Mouse (Mus musculus) hindbrain, embryonic 15.5 days (tissue): ENCODE data around the gene Tmem50b. TPM values are rescaled to one million over a fixed set of nuclear protein-coding genes. Genes with fewer than 3 reads are reported as not detected.
A peak's percentile ranks its signal among the peaks of the same experiment; 100 is the strongest.

Source experiments
- ATAC-seq: fragments of 200-750 bp; cut with Nextera tagmentation; 2 replicates; pipeline ENCODE4 v1.8.0; 2017; ENCODE audit warnings: low read depth, moderate number of reproducible peaks, moderate TSS enrichment; ENCODE audit not compliant: low FRiP score
- H3K27ac ChIP-seq: fragments of 300-500 bp; sonication (generic); replicated peaks from 2 replicates; pipeline ENCODE4 v1.5.1; 2015; ENCODE audit warnings: mild to moderate bottlenecking, inconsistent platforms
- H3K27me3 ChIP-seq: fragments of 300-500 bp; sonication (generic); 2 replicates; pipeline ENCODE4 v1.6.1; 2015; ENCODE audit warnings: control low read depth, inconsistent platforms
- H3K36me3 ChIP-seq: fragments of 300-500 bp; sonication (generic); 2 replicates; pipeline ENCODE4 v1.6.1; 2015; ENCODE audit warnings: control low read depth, inconsistent platforms
- H3K4me1 ChIP-seq: fragments of 300-500 bp; sonication (generic); replicated peaks from 2 replicates; pipeline ENCODE4 v1.6.1; 2015; ENCODE audit warnings: control low read depth, inconsistent platforms
- H3K4me2 ChIP-seq: fragments of 300-500 bp; sonication (generic); 2 replicates; pipeline ENCODE4 v1.6.1; 2015; ENCODE audit warnings: moderate library complexity, mild to moderate bottlenecking, inconsistent platforms
- H3K4me3 ChIP-seq: fragments of 300-500 bp; sonication (generic); 2 replicates; pipeline ENCODE4 v1.5.1; 2015; ENCODE audit warnings: mild to moderate bottlenecking, inconsistent platforms
- H3K9ac ChIP-seq: fragments of 300-500 bp; sonication (generic); 2 replicates; pipeline ENCODE4 v1.6.1; 2015; ENCODE audit warnings: inconsistent platforms
- H3K9me3 ChIP-seq: fragments of 300-500 bp; sonication (generic); 2 replicates; pipeline ENCODE4 v1.6.1; 2016; ENCODE audit warnings: control low read depth, inconsistent platforms
- WGBS: fragments of 180-500 bp; shearing (Covaris S2); methylation state at CpG from one replicate; pipeline ENCODE4 v1.1.7; 2015; 5-methylcytosine and 5-hydroxymethylcytosine counted together
- polyA plus RNA-seq: library from polyadenylated mRNA; unstranded; fragments of >200 nt; fragmentation: Nextera tagmentation; extraction: Ambion mirVana; gene quantifications from 2 replicates; pipeline ENCODE4 v1.2.1, GENCODE M21; 2015

Gene Tmem50b
- polyA plus RNA-seq, 1 experiment from 2014 or later: 99.3 TPM

DNA sequence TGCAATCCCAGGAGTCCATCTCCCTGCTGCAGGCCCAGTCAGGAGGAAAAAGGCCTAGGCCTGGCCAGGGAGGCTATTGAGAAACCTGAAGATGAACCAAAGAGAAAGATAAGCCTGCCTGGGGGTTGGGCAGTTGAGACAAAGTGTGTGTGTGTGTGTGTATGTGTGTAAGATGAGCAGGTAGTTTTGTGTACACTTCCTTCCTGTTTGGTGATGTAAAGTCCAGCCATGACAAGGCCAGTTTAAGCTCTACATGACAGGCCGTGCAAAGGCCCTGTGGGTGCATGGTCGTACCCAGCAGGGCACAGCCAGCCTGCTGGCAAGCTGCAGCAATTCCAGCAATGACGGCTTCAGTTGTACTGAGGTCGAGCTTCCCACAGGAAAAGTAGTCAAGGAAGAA, 32.1 kb upstream of the Tmem50b start:
- Histone ChIP-seq H3K4me3 (no peak overlapping the region), H3K9ac (no peak overlapping the region), H3K4me1 (no peaks in the 10 kb centered on the region), H3K9me3 (no peaks in the 10 kb centered on the region), H3K27me3 (no peaks in the 10 kb centered on the region), H3K27ac (no peak overlapping the region), H3K4me2 (no peak overlapping the region), H3K36me3 (peaks cover 63% of the 10 kb centered on the region)
- WGBS: 90% methylated on average over 4 of the region's 4 CpGs
- ATAC-seq: no peak

DNA sequence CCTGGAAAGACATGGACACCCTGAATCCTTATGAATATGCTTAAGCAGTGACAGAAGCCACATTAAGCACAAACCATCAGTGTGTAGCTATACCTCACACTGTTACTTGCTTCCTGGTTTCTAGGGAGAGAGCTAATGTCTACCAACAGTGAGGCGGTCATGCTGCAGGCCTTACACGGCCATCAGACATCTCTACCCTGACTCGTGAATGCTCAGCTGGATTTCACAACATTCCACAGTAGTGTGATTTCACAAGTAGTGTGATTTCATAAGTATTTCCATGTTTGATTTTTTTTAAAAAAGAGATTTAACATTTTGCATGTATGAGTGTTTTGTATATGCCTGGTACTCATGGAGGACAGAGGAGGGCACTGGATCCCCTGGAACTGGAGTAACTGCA, 31.1 kb upstream of the Tmem50b start:
- 96% methylated on average over 3 of the region's 3 CpGs for WGBS
- no peak overlapping the region for H3K4me2 ChIP-seq
- no peak overlapping the region for H3K9ac ChIP-seq
- no peak for ATAC-seq
- no peaks in the 10 kb centered on the region for H3K9me3 ChIP-seq
- no peak overlapping the region for H3K27ac ChIP-seq
- H3K27me3 ChIP-seq: no peaks in the 10 kb centered on the region
- no peak overlapping the region for H3K4me3 ChIP-seq
- peaks cover 68% of the 10 kb centered on the region for H3K36me3 ChIP-seq
- no peaks in the 10 kb centered on the region for H3K4me1 ChIP-seq

- H3K4me1 ChIP-seq: no peaks in the 10 kb centered on the region
- no peaks in the 10 kb centered on the region for H3K9me3 ChIP-seq
- H3K36me3 ChIP-seq: peaks cover 73% of the 10 kb centered on the region
- H3K27me3 ChIP-seq: no peaks in the 10 kb centered on the region
- ATAC-seq: no peak
- 93% methylated on average over 7 of the region's 7 CpGs for WGBS
- no peak overlapping the region for H3K4me3 ChIP-seq
- H3K27ac ChIP-seq: no peak overlapping the region
- no peak overlapping the region for H3K9ac ChIP-seq
- no peak overlapping the region for H3K4me2 ChIP-seq
Observed at GRCm38 (mm10) chr16:91627831-91628230, 30.2 kb upstream of the Tmem50b start.

GRCm38 (mm10) chr16:91623074-91623473, 25.5 kb upstream of the Tmem50b start:
- H3K36me3 ChIP-seq: peaks cover 55% of the 10 kb centered on the region
- no peak overlapping the region for H3K4me2 ChIP-seq
- H3K4me3 ChIP-seq: no peak overlapping the region
- WGBS: 97% methylated on average over 9 of the region's 9 CpGs
- no peak for ATAC-seq
- no peaks in the 10 kb centered on the region for H3K9me3 ChIP-seq
- no peaks in the 10 kb centered on the region for H3K27me3 ChIP-seq
- no peak overlapping the region for H3K9ac ChIP-seq
- no peak overlapping the region for H3K27ac ChIP-seq
- H3K4me1 ChIP-seq: peaks cover 4% of the 10 kb centered on the region

DNA sequence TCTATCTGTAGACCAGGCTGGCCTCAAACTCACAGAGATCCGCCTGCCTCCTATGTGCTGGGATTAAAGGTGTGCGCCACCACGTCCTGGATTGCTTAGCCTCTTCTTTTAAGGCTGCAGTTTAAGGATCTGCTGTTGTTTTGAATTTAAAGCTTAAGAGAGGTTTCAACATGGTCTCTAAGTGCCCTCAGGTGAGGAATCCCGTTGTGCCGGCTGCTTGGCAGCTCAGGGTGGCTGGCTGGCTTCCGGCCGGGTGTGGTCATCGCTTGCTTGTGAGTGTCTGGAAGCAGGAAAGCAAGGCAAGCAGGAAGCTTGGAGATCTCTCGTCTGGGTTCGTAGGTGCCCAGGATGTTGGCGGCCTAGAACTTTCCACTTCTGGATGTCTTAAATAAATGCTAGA, 23.4 kb upstream of the Tmem50b start:
- Histone ChIP-seq H3K4me2 (no peak overlapping the region), H3K36me3 (peaks cover 39% of the 10 kb centered on the region), H3K9ac (no peak overlapping the region), H3K27ac (no peak overlapping the region), H3K9me3 (no peaks in the 10 kb centered on the region), H3K4me1 (peaks cover 6% of the 10 kb centered on the region), H3K27me3 (no peaks in the 10 kb centered on the region), H3K4me3 (no peak overlapping the region)
- WGBS: 96% methylated on average over 11 of the region's 11 CpGs
- ATAC-seq: no peak

DNA sequence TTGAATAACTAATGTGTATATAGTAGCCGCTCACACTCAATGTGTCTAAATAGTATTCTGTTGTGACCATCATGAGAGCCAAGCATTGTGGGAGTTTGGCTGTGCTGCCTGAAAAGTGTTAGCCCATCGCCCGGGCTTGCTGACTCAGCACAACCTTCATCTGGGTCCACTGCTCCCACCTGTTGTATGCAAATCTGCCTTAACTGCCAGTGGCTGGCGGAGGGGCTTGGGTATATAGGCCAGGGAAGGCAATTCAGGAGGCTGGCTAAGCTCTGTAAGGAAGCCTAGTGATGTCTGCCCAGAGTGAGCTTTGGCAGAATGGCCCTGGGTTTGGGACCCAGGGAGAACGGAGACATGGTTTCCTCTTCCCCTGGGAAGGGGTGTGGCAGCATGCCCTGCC, 22.6 kb upstream of the Tmem50b start:
- no peaks in the 10 kb centered on the region for H3K9me3 ChIP-seq
- no peak overlapping the region for H3K27ac ChIP-seq
- H3K4me1 ChIP-seq: peaks cover 6% of the 10 kb centered on the region
- no peak overlapping the region for H3K4me3 ChIP-seq
- peaks cover 32% of the 10 kb centered on the region for H3K36me3 ChIP-seq
- H3K4me2 ChIP-seq: no peak overlapping the region
- ATAC-seq: no peak
- 91% methylated on average over 5 of the region's 5 CpGs for WGBS
- H3K27me3 ChIP-seq: no peaks in the 10 kb centered on the region
- no peak overlapping the region for H3K9ac ChIP-seq

DNA sequence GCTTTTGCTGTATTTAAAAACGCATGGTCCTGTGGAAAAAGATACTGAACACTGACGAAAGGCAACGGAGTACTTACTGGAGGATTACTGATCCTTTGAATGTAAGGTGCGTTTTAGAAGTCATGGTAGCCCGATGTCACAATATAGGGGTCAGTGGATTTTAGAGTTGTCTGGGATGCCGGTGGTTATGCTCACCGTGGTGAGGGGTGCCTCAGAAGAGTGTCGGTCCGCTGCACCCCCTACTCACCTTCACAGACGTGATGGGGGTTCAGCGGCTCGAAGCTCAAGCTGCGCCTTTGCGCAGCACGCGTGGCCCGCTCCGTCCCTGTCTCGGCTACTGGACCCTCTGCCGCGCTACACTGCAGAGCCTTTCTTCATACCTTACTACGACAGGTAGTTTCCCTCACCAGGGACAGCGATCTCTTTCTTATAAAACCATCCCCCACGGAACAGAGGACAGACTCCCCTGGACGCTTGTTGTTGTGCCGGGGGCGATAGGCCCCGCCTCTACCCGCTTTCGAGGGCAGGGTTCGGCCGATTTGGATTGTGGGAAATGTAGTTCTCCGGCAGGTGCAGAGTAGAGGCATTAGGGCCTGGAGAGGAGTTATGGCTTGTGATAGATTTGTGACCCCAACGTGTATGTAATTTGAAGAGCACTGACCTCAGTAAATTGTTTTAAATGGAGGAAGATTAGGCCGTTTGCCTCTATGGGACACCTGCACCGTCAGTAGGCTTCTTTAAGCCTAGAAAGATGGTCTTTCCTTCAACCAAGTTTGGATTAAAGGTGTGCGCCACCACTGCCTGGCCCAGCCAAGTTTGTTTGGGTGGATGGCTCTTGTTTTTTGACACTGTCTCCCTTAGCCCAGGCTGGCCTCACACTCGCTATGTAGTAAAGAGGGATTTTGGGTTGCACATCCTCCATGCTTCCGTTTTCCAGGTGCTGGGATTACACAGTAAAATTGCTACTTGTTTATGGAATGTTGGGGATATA, 21.2 kb upstream of the Tmem50b start, which contains the start of gene Dnajc28:
Dnajc28 (minus strand) TSS at position 516 of the 991 bp plus-strand sequence.
- Histone ChIP-seq H3K27ac (peak within 1 kb of the TSS; percentile 54), H3K9me3 (no peaks in the 10 kb centered on the region), H3K4me3 (peak within 1 kb of the TSS; percentile 55), H3K36me3 (peaks cover 21% of the 10 kb centered on the region), H3K27me3 (no peaks in the 10 kb centered on the region), H3K4me1 (peaks cover 6% of the 10 kb centered on the region), H3K9ac (peak within 1 kb of the TSS; percentile 57), H3K4me2 (peak within 1 kb of the TSS; percentile 65)
- ATAC-seq: peak; percentile 94
- WGBS: 9% methylated on average over 39 of the region's 39 CpGs

DNA sequence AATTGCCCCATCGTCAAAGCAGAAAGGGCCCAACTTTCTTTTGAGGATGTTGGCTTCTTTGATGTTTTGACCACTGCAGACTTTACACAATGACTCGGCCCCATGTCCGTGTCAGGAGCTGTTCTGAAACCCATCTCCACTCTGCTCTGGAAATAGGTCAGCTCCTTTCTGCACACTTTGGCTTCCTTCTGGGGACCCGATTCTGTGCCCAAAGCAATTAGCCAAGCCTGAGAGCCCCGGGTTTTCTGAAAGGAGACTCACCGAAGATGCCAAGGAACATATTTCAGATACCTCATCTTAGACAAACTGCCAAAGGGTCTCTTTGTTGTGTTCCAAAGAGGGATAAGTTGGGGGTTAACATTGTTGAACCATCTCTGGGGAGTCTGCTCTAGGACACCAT, 17.0 kb upstream of the Tmem50b start:
- Histone ChIP-seq H3K36me3 (no peaks in the 10 kb centered on the region), H3K4me1 (peaks cover 6% of the 10 kb centered on the region), H3K27me3 (no peaks in the 10 kb centered on the region), H3K4me2 (no peak overlapping the region), H3K9ac (no peak overlapping the region), H3K4me3 (no peak overlapping the region), H3K27ac (no peak overlapping the region), H3K9me3 (no peaks in the 10 kb centered on the region)
- 86% methylated on average over 6 of the region's 6 CpGs for WGBS
- ATAC-seq: no peak

- Histone ChIP-seq H3K27me3 (no peaks in the 10 kb centered on the region), H3K9ac (no peak overlapping the region), H3K9me3 (no peaks in the 10 kb centered on the region), H3K4me3 (no peak overlapping the region), H3K4me2 (no peak overlapping the region), H3K36me3 (no peaks in the 10 kb centered on the region), H3K4me1 (no peaks in the 10 kb centered on the region), H3K27ac (no peak overlapping the region)
- no peak for ATAC-seq
- 69% methylated on average over 5 of the region's 5 CpGs for WGBS
Observed at GRCm38 (mm10) chr16:91612525-91612924, 14.9 kb upstream of the Tmem50b start.

GRCm38 (mm10) chr16:91611248-91611647, 13.6 kb upstream of the Tmem50b start:
- no peak overlapping the region for H3K27ac ChIP-seq
- no peaks in the 10 kb centered on the region for H3K9me3 ChIP-seq
- H3K27me3 ChIP-seq: no peaks in the 10 kb centered on the region
- no peaks in the 10 kb centered on the region for H3K4me1 ChIP-seq
- no peak overlapping the region for H3K9ac ChIP-seq
- no peak overlapping the region for H3K4me2 ChIP-seq
- H3K36me3 ChIP-seq: no peaks in the 10 kb centered on the region
- no peak for ATAC-seq
- no peak overlapping the region for H3K4me3 ChIP-seq
- 79% methylated on average over 11 of the region's 11 CpGs for WGBS

DNA sequence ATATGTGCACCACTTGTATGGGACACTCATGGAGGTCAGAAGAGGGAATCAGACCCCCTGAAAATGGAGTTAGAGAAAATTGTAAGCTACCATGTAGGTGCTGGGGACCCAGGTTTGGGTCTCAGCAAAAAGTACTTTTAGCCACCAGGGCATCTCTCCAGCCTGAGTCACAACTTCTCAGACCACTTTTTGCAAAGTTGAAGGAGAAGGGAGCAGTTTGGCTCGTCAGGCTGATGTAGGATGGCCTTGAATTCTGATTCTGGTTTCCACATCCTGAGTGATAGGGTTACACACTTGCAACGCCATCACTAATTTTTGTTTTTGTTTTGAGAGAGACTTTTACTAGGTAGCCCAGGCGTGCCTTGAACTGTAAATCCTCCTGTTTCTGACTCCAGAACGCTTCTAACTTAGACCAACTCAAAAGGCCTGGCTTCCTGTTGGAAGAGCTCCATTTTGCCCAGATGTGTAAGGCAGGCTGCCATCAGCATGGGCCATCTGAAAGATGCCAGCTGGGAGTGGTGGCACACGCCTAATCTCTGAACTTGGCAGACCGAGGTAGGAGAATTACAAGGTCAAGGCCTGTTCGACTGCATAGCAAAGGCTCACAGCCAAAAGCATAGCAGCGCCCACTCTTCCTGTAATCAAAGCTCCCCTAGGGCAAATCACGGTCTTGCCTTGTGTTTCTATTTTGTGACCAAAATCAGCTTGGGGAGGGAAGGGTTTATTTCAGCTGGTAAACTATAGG, 12.1 kb upstream of the Tmem50b start:
- Histone ChIP-seq H3K9ac (no peak overlapping the region), H3K27ac (no peak overlapping the region), H3K4me3 (no peak overlapping the region), H3K4me2 (no peak overlapping the region), H3K27me3 (no peaks in the 10 kb centered on the region), H3K4me1 (no peaks in the 10 kb centered on the region), H3K36me3 (no peaks in the 10 kb centered on the region), H3K9me3 (no peaks in the 10 kb centered on the region)
- WGBS: 71% methylated on average over 9 of the region's 9 CpGs
- no peak for ATAC-seq

DNA sequence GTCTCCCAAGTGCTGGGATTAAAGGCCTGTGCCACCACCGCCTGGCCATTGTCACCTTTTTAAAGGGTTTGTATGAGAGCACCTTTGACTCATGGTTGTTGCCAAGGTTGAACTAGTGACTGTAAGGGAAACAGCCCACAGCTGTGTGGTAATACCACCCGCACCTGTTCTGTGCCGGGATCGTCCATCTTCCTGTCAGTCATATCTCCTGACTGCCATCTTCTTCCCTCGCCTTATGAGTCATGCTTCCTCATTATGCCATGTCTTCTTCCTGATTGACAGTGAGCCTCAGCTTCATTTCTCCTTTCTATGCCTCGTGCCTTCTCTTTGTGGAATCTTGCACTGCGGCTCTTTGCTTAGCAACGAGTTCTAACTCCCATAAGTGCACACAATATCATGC, 9.4 kb upstream of the Tmem50b start:
- no peaks in the 10 kb centered on the region for H3K9me3 ChIP-seq
- H3K4me2 ChIP-seq: no peak overlapping the region
- H3K4me3 ChIP-seq: no peak overlapping the region
- no peaks in the 10 kb centered on the region for H3K4me1 ChIP-seq
- H3K36me3 ChIP-seq: no peaks in the 10 kb centered on the region
- WGBS: 91% methylated on average over 8 of the region's 8 CpGs
- H3K27me3 ChIP-seq: no peaks in the 10 kb centered on the region
- no peak overlapping the region for H3K9ac ChIP-seq
- no peak overlapping the region for H3K27ac ChIP-seq
- ATAC-seq: no peak
